Mouse (Mus musculus): Measurements from ENCODE around the gene Zbtb20.

DNA sequence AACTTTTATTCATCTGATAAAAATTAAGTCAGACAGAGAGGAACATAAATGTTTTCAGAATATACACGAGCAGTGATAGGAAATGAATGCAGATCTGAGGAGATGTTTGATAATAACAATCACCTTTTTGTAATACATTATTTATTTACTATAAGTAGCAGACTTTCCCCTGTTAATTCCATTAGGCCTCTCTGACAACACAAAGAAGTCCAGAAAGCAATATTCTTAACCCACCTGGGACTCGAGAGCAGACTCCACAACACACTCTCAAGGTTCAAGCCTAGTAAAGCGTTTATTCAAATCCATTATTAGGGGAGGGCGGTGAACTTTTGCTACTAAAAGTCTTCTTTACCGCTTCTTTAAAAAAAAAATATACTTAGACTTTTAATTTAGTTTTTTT, 33.2 kb downstream of the Zbtb20 start:
- no peak for TF ChIP-seq CTCF (IDR thresholded peaks at IDR 0.05; ENCODE audit: low read depth)
- no peak for TF ChIP-seq EP300 (IDR thresholded peaks at IDR 0.05; ENCODE audit: low read depth)

All from liver, embryonic 14.5 days (tissue).